Mouse (Mus musculus) testis, adult 2 months (tissue): ENCODE measurements around the gene Prr14. TPM values are rescaled to one million over a fixed set of nuclear protein-coding genes. Genes with fewer than 3 reads are reported as not detected.
A peak's percentile ranks its signal among the peaks of the same experiment; 100 is the strongest.

ENCODE experiments used
- H3K27ac ChIP-seq: fragments of 200-500 bp; 2 replicates; pipeline ENCODE4 v1.5.1; 2012; ENCODE audit warnings: low read depth, low read length; ENCODE audit not compliant: control insufficient read depth, insufficient read depth
- H3K27me3 ChIP-seq: fragments of 200-500 bp; 2 replicates; pipeline ENCODE4 v1.6.1; 2012; ENCODE audit warnings: mild to moderate bottlenecking, low read length, moderate library complexity; ENCODE audit not compliant: control insufficient read depth, insufficient read depth
- H3K36me3 ChIP-seq: fragments of 200-500 bp; 2 replicates; pipeline ENCODE4 v1.6.1; 2012; ENCODE audit warnings: mild to moderate bottlenecking, low read length; ENCODE audit not compliant: control insufficient read depth, insufficient read depth
- H3K4me1 ChIP-seq: fragments of 200-500 bp; 2 replicates; pipeline ENCODE4 v1.6.1; 2012; ENCODE audit warnings: low read length; ENCODE audit not compliant: control insufficient read depth, insufficient read depth
- H3K4me3 ChIP-seq: fragments of 200-500 bp; 2 replicates; pipeline ENCODE4 v1.5.1; 2012; ENCODE audit warnings: low read depth, mild to moderate bottlenecking, low read length, moderate library complexity, mixed read lengths; ENCODE audit not compliant: control insufficient read depth
- CTCF ChIP-seq: fragments of 200-500 bp; IDR thresholded peaks from 2 replicates; pipeline ENCODE4 v1.5.1; 2012; ENCODE audit warnings: low read depth, mild to moderate bottlenecking, inconsistent platforms, low read length, moderate library complexity; ENCODE audit not compliant: control insufficient read depth, insufficient read depth, insufficient replicate concordance
- POLR2A ChIP-seq: fragments of 200-500 bp; IDR thresholded peaks from 2 replicates; pipeline ENCODE4 v1.6.1; 2012; ENCODE audit warnings: low read depth, mild to moderate bottlenecking, inconsistent platforms, low read length, moderate library complexity; ENCODE audit not compliant: control insufficient read depth
- polyA plus RNA-seq: library from polyadenylated mRNA; depleted of rRNA; stranded (reverse); fragments of >200 nt; gene quantifications from 2 replicates; pipeline ENCODE4 v1.2.3, GENCODE M21; 2012

Prr14 gene
- polyA plus RNA-seq, 1 experiment = 55.4 TPM

DNA sequence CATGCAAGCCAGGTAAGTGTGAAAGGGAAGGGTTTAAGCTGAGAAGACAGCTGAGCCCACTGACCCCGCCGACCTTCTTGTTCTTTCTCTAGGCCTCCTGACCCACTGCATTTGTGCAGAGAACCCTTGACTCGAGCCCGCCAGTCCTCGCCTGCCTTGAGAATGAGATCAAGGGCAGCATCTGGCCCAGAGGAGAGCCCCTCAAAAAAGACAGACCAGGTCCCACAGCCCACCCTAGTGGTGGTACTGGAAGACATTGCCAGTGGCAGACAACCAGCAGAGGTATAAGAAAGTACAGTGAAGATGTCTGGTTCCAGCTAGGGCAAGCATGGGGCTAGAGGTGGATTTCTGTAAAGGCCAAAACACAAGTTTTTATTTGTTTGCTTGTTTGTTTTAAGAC, 14.3 kb downstream of the Prr14 start:
- Histone ChIP-seq H3K4me3 (peak overlapping the region; percentile 62), H3K27ac (no peak overlapping the region; the same call in 1 of the 2 replicates)

GRCm38 (mm10) chr7:127474378-127475070, 15.1 kb downstream of the Prr14 start:
- peaks cover 3% of the 10 kb centered on the region for H3K36me3 ChIP-seq
- peak overlapping the region; percentile 69 for H3K4me3 ChIP-seq
- peak overlapping the region; percentile 45; the same call in 1 of the 2 replicates for H3K27ac ChIP-seq

More for the DNA sequence above, 14.3 kb downstream of the Prr14 start:
- Histone ChIP-seq H3K4me1 (peaks cover 6% of the 10 kb centered on the region), H3K27me3 (no peaks in the 10 kb centered on the region), H3K36me3 (peaks cover 3% of the 10 kb centered on the region)
- TF ChIP-seq CTCF (no peak), POLR2A (no peak; the same call in 1 of the 2 replicates)

GRCm38 (mm10) chr7:127475186-127475740, 15.9 kb downstream of the Prr14 start:
- no peak overlapping the region for H3K27ac ChIP-seq
- peak overlapping the region; percentile 69 for H3K4me3 ChIP-seq
- peaks cover 3% of the 10 kb centered on the region for H3K36me3 ChIP-seq
- TF ChIP-seq POLR2A = 0 out of 2 replicates have a peak, but pooled peaks have one; percentile 29
- TF ChIP-seq CTCF = no peak
- H3K4me1 ChIP-seq = peaks cover 9% of the 10 kb centered on the region
- H3K27me3 ChIP-seq = no peaks in the 10 kb centered on the region

More at GRCm38 (mm10) chr7:127474378-127475070, 15.1 kb downstream of the Prr14 start:
- Histone ChIP-seq H3K4me1 (peaks cover 6% of the 10 kb centered on the region), H3K27me3 (no peaks in the 10 kb centered on the region)
- no peak for TF ChIP-seq POLR2A
- no peak for TF ChIP-seq CTCF

DNA sequence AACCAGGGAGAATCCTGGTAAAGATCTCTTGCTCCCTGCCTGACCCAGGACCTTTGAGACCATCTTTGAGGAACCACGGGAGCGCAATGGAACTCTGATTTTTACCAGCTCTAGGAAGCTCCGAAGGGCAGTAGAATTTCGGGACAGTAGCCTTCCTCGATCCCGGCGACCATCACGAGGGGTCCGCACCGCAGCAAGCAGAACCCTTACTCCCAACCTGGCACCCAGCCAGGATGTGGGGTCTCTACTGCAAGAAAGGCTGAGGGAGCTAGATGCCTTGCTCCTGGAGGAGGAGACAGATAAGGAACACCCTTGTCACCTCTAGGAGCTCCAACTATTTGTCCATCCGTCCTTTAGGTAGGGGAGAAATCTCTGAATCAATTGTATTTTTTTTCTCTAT, 16.9 kb downstream of the Prr14 start:
- Histone ChIP-seq H3K27me3 (no peaks in the 10 kb centered on the region), H3K4me3 (peak overlapping the region; percentile 69), H3K4me1 (peaks cover 9% of the 10 kb centered on the region), H3K27ac (peak overlapping the region; percentile 54), H3K36me3 (peaks cover 3% of the 10 kb centered on the region)
- TF ChIP-seq POLR2A = no peak

- H3K36me3 ChIP-seq = peaks cover 3% of the 10 kb centered on the region
Observed at GRCm38 (mm10) chr7:127476855-127477254, 17.4 kb downstream of the Prr14 start.

GRCm38 (mm10) chr7:127477687-127478634, 18.6 kb downstream of the Prr14 start:
- H3K4me3 ChIP-seq = peak overlapping the region; percentile 98
- H3K4me1 ChIP-seq = peaks cover 5% of the 10 kb centered on the region
- H3K27ac ChIP-seq = peak overlapping the region; percentile 100
- peaks cover 4% of the 10 kb centered on the region for H3K36me3 ChIP-seq
- TF ChIP-seq POLR2A (peak; percentile 87), CTCF (peak; percentile 22; the same call in 1 of the 2 replicates)
- no peaks in the 10 kb centered on the region for H3K27me3 ChIP-seq

More at GRCm38 (mm10) chr7:127476855-127477254, 17.4 kb downstream of the Prr14 start:
- H3K4me1 ChIP-seq = peaks cover 9% of the 10 kb centered on the region
- H3K27me3 ChIP-seq = no peaks in the 10 kb centered on the region
- peak overlapping the region; percentile 98; the same call in 1 of the 2 replicates for H3K4me3 ChIP-seq
- H3K27ac ChIP-seq = peak overlapping the region; percentile 100
- TF ChIP-seq POLR2A = no peak
- no peak for TF ChIP-seq CTCF
